Mouse (Mus musculus): ENCODE data around the gene Ggt6. TPM values are rescaled to one million over a fixed set of nuclear protein-coding genes. Genes with fewer than 3 reads are reported as not detected.

The Ggt6 gene
- polyA plus RNA-seq, 1 experiment from 2014 or later: not detected

DNA sequence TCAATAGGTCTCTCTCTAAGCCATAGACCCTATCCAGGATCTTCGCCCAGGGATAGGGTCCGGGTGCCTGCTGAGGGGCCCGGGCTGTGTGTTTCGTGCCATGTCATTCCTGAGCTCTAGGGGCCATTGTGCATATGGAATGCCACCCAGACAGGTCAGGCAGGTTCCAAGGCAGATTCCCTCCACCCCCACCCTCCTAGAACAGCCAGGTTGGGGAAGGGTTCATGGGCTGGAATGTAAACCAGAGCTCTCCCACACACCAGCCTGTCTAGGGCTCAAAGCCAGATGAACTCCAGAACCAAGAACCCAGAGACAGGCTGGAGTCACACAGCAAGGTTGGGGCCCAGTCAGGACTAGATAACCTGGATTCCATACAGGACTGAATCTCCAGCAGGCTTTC lies 38.2 kb downstream of the Ggt6 start:
- 95% methylated on average over 4 of the region's 4 CpGs for WGBS
- Histone ChIP-seq H3K4me2 (replicated peaks; ENCODE audit: low read depth, low read length) (no peak overlapping the region), H3K27ac (ENCODE audit: low read depth, low read length) (no peak overlapping the region), H3K4me1 (replicated peaks; ENCODE audit: control insufficient read depth, insufficient read depth, low read length) (peaks cover under 1% of the 10 kb centered on the region), H3K9me3 (ENCODE audit: control insufficient read depth, low read length) (no peaks in the 10 kb centered on the region), H3K27me3 (ENCODE audit: control insufficient read depth, insufficient read depth, low read length) (no peaks in the 10 kb centered on the region), H3K36me3 (ENCODE audit: control insufficient read depth, insufficient read depth, low read length) (no peaks in the 10 kb centered on the region), H3K4me3 (ENCODE audit: low read depth, low read length) (no peak overlapping the region), H3K9ac (ENCODE audit: low read depth, low read length) (no peak overlapping the region)
- DNase-seq (ENCODE audit: low spot score): no peak
- ATAC-seq (ENCODE audit: low FRiP score): no peak

DNA sequence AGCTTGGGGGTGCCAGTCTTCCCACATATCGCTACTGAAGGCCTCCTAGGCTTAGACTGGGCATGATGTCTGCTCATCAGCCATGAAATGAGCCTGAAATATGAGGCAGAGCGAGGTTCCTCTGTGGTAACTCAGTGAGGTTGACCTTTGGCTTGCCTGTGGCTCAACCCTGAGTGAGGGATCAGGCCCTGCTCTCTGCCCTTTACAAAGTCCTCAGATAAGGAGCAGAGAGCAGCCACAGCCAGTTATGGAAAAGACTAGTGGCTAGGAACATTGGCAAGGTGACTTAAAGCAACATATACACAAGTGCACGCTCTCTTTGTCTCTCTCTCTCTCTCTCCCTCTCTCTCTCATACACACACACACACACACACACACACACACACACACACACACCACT lies 39.6 kb downstream of the Ggt6 start:
- WGBS: 73% methylated on average over 3 of the region's 3 CpGs
- H3K27me3 ChIP-seq (ENCODE audit: control insufficient read depth, insufficient read depth, low read length): no peaks in the 10 kb centered on the region
- no peaks in the 10 kb centered on the region for H3K9me3 ChIP-seq (ENCODE audit: control insufficient read depth, low read length)
- ATAC-seq (ENCODE audit: low FRiP score) (no peak), DNase-seq (ENCODE audit: low spot score) (no peak)
- no peak overlapping the region for H3K4me2 ChIP-seq (replicated peaks; ENCODE audit: low read depth, low read length)
- H3K4me3 ChIP-seq (ENCODE audit: low read depth, low read length): no peak overlapping the region
- no peaks in the 10 kb centered on the region for H3K36me3 ChIP-seq (ENCODE audit: control insufficient read depth, insufficient read depth, low read length)
- no peaks in the 10 kb centered on the region; the same call in none of the 2 replicates for H3K4me1 ChIP-seq (replicated peaks; ENCODE audit: control insufficient read depth, insufficient read depth, low read length)
- H3K27ac ChIP-seq (ENCODE audit: low read depth, low read length): no peak overlapping the region
- H3K9ac ChIP-seq (ENCODE audit: low read depth, low read length): no peak overlapping the region

DNA sequence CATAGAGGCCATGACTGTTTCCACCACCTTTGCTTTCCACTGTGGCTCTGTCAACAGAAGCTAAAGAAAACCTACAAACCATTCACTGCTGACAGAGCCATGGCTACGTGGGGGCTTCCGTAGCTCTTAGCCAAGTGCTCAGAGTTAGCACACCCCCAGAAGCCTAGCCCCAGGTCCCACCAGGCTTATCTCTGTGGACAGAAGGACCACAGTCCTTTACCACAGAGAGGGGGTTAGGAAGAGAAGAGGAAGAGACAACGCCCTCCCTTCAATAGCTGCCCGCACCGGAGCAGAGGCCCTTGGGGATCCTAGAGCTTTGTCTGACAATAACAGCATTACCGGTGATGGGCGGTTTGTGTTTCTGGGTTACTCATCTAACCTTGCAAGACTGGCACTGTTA lies 40.1 kb downstream of the Ggt6 start:
- H3K4me1 ChIP-seq (replicated peaks; ENCODE audit: control insufficient read depth, insufficient read depth, low read length): no peaks in the 10 kb centered on the region; the same call in none of the 2 replicates
- WGBS: 72% methylated on average over 7 of the region's 7 CpGs
- H3K27ac ChIP-seq (ENCODE audit: low read depth, low read length): no peak overlapping the region

DNA sequence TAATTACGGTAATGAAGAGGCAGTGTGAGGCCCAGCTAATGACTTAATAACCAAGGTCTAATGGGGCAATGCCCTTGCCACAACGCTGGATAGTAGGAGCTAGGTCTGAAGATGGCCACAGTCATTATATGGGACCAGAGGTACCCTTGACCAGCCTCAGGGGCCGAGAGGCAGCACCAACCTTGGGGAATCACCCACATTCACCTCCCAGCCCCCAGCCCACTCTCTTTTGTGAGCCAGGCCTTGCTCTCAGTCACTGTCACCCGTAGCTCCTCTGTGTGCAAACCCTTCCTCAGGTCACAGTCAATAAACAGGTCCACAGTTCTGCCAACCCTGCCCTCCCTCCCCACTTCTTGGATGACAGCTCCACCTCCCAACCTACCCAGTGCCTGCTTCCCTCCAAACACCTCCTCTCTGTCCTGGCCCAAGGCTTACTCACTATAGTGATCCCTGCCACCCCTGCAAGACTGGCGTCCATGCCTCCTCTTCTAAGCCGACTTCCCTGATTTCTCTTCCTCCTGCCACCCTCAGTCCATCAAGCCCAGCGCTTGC lies 40.8 kb downstream of the Ggt6 start:
- H3K4me2 ChIP-seq (replicated peaks; ENCODE audit: low read depth, low read length): no peak overlapping the region
- H3K4me3 ChIP-seq (ENCODE audit: low read depth, low read length): no peak overlapping the region
- DNase-seq (ENCODE audit: low spot score) (no peak), ATAC-seq (ENCODE audit: low FRiP score) (no peak)
- H3K36me3 ChIP-seq (ENCODE audit: control insufficient read depth, insufficient read depth, low read length): no peaks in the 10 kb centered on the region
- H3K27me3 ChIP-seq (ENCODE audit: control insufficient read depth, insufficient read depth, low read length): no peaks in the 10 kb centered on the region
- no peaks in the 10 kb centered on the region for H3K9me3 ChIP-seq (ENCODE audit: control insufficient read depth, low read length)
- WGBS: 77% methylated on average over 7 of the region's 7 CpGs
- H3K9ac ChIP-seq (ENCODE audit: low read depth, low read length): no peak overlapping the region
- H3K4me1 ChIP-seq (replicated peaks; ENCODE audit: control insufficient read depth, insufficient read depth, low read length): no peaks in the 10 kb centered on the region; the same call in none of the 2 replicates
- no peak overlapping the region for H3K27ac ChIP-seq (ENCODE audit: low read depth, low read length)

More for the DNA sequence above, 40.1 kb downstream of the Ggt6 start:
- H3K36me3 ChIP-seq (ENCODE audit: control insufficient read depth, insufficient read depth, low read length): no peaks in the 10 kb centered on the region
- no peak for ATAC-seq (ENCODE audit: low FRiP score)
- no peaks in the 10 kb centered on the region for H3K9me3 ChIP-seq (ENCODE audit: control insufficient read depth, low read length)
- H3K27me3 ChIP-seq (ENCODE audit: control insufficient read depth, insufficient read depth, low read length): no peaks in the 10 kb centered on the region
- H3K4me2 ChIP-seq (replicated peaks; ENCODE audit: low read depth, low read length): no peak overlapping the region
- no peak for DNase-seq (ENCODE audit: low spot score)
- no peak overlapping the region for H3K9ac ChIP-seq (ENCODE audit: low read depth, low read length)
- no peak overlapping the region for H3K4me3 ChIP-seq (ENCODE audit: low read depth, low read length)

DNA sequence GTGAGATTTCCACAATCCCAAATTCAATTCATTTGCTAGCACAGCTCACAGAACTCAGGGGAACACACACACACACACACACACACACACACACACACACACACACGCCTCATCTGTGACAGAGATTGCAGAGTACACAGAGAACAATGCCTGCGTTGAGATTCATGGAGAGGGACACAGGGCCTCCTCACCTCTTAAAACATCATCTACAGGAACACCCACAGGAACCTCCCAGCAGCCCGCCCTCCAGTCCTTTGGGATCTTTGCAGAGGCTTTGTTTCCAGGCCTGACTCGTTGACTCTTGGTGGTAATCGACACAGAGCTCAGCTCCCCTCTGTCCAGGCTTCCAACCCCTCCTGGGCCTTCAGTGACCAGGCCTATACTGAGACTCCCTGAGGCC lies 41.9 kb downstream of the Ggt6 start:
- Histone ChIP-seq H3K27ac (ENCODE audit: low read depth, low read length) (peak overlapping the region; percentile 47; the same call in 1 of the 2 replicates), H3K9me3 (ENCODE audit: control insufficient read depth, low read length) (no peaks in the 10 kb centered on the region), H3K36me3 (ENCODE audit: control insufficient read depth, insufficient read depth, low read length) (no peaks in the 10 kb centered on the region), H3K9ac (ENCODE audit: low read depth, low read length) (no peak overlapping the region), H3K4me2 (replicated peaks; ENCODE audit: low read depth, low read length) (no peak overlapping the region), H3K27me3 (ENCODE audit: control insufficient read depth, insufficient read depth, low read length) (no peaks in the 10 kb centered on the region), H3K4me3 (ENCODE audit: low read depth, low read length) (no peak overlapping the region), H3K4me1 (replicated peaks; ENCODE audit: control insufficient read depth, insufficient read depth, low read length) (no peaks in the 10 kb centered on the region; the same call in none of the 2 replicates)
- DNase-seq (ENCODE audit: low spot score): no peak
- 47% methylated on average over 5 of the region's 5 CpGs for WGBS
- no peak for ATAC-seq (ENCODE audit: low FRiP score)

DNA sequence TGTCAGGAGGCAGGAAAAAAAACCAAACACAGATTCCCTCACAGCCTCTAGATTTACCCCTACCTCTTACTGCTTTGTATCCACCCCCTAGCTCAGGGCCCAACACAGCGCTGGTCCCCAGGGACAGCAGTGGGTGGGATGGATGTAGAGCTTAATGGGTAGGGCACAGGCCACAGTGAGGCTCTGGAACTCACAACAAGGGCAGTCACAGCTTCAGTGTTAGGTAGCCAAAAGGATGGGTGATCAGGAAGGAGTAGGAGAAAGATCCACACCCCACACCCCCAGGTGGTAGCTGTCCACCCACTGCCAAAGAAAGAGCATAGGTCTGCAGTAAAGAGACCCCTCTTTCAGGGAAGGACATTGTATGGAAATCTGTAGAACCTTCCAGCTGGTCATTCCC lies 42.3 kb downstream of the Ggt6 start:
- ATAC-seq (ENCODE audit: low FRiP score): no peak

DNA sequence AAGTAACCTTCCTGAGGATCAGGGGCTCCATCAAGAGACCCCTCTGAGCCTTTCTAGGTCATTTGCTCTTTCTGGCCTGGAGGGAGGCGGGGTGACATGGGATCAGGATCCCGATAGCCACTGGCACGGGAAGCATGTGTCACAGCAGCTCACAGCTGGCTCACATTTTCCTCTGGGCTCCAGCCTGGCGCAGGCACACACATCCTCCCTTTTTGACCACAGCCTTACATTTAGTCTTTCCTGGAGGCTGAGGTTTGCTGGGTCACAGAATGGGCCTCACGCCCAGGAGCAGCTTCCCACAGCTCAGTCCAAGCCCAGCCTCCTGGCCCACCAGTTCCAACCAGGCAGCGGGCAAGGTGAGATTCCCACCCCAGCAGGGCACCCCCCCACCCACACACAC lies 42.9 kb downstream of the Ggt6 start:
- no peaks in the 10 kb centered on the region; the same call in none of the 2 replicates for H3K4me1 ChIP-seq (replicated peaks; ENCODE audit: control insufficient read depth, insufficient read depth, low read length)
- ATAC-seq (ENCODE audit: low FRiP score) (no peak), DNase-seq (ENCODE audit: low spot score) (no peak)
- no peak overlapping the region for H3K9ac ChIP-seq (ENCODE audit: low read depth, low read length)
- H3K4me3 ChIP-seq (ENCODE audit: low read depth, low read length): no peak overlapping the region
- no peak overlapping the region for H3K4me2 ChIP-seq (replicated peaks; ENCODE audit: low read depth, low read length)
- no peaks in the 10 kb centered on the region for H3K9me3 ChIP-seq (ENCODE audit: control insufficient read depth, low read length)
- H3K36me3 ChIP-seq (ENCODE audit: control insufficient read depth, insufficient read depth, low read length): no peaks in the 10 kb centered on the region
- 78% methylated on average over 6 of the region's 6 CpGs for WGBS
- no peaks in the 10 kb centered on the region for H3K27me3 ChIP-seq (ENCODE audit: control insufficient read depth, insufficient read depth, low read length)
- no peak overlapping the region for H3K27ac ChIP-seq (ENCODE audit: low read depth, low read length)

More for the DNA sequence above, 42.3 kb downstream of the Ggt6 start:
- H3K4me1 ChIP-seq (replicated peaks; ENCODE audit: control insufficient read depth, insufficient read depth, low read length): no peaks in the 10 kb centered on the region; the same call in none of the 2 replicates
- no peaks in the 10 kb centered on the region for H3K27me3 ChIP-seq (ENCODE audit: control insufficient read depth, insufficient read depth, low read length)
- no peak overlapping the region for H3K9ac ChIP-seq (ENCODE audit: low read depth, low read length)
- H3K4me3 ChIP-seq (ENCODE audit: low read depth, low read length): no peak overlapping the region
- no peak overlapping the region for H3K4me2 ChIP-seq (replicated peaks; ENCODE audit: low read depth, low read length)
- no peak overlapping the region for H3K27ac ChIP-seq (ENCODE audit: low read depth, low read length)
- no peaks in the 10 kb centered on the region for H3K9me3 ChIP-seq (ENCODE audit: control insufficient read depth, low read length)
- WGBS: 84% methylated on average over 1 of the region's 1 CpGs
- no peak for DNase-seq (ENCODE audit: low spot score)
- no peaks in the 10 kb centered on the region for H3K36me3 ChIP-seq (ENCODE audit: control insufficient read depth, insufficient read depth, low read length)

DNA sequence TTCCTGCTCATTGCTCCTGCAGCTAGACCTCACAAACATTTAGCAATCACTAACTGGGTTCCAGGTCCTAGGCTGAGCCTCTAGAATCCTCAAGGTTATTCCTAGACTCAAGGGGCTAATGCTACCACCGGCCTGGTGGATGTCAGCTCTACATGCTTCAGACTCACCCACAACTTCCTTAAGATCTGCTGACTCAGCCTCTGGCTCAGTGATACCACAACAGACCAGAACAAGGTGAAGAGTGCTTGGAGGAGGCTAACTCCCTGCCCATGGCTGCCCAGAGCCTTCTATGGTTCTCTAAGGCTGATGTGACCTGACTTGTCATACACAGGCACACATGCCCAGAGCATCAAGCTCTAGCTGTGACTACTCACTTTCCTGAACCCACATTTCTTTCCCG lies 44.2 kb downstream of the Ggt6 start:
- Histone ChIP-seq H3K4me2 (replicated peaks; ENCODE audit: low read depth, low read length) (no peak overlapping the region), H3K9me3 (ENCODE audit: control insufficient read depth, low read length) (no peaks in the 10 kb centered on the region), H3K4me3 (ENCODE audit: low read depth, low read length) (no peak overlapping the region), H3K9ac (ENCODE audit: low read depth, low read length) (no peak overlapping the region), H3K27ac (ENCODE audit: low read depth, low read length) (no peak overlapping the region), H3K36me3 (ENCODE audit: control insufficient read depth, insufficient read depth, low read length) (no peaks in the 10 kb centered on the region), H3K27me3 (ENCODE audit: control insufficient read depth, insufficient read depth, low read length) (no peaks in the 10 kb centered on the region), H3K4me1 (replicated peaks; ENCODE audit: control insufficient read depth, insufficient read depth, low read length) (no peaks in the 10 kb centered on the region; the same call in none of the 2 replicates)
- DNase-seq (ENCODE audit: low spot score): no peak
- 80% methylated on average over 2 of the region's 2 CpGs for WGBS
- ATAC-seq (ENCODE audit: low FRiP score): no peak

DNA sequence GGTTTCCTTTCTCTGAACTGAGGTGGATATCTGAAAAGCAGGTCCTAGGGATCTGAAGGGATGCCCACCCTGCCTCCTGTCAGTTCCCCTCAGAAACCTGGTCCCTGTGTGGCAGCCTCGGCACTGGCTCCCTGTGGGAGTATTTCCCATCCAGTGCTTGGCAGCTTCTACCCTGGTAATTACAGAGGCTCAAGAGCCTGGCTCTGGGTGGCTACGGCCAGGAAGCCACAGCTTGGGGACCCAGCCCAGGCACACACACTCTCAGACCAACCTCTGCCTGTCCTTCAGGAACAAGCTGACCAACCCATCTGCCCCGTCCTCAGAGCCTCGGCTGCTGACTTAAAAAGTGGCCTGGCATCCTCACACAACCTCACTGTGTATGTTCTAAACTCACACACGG lies 46.0 kb downstream of the Ggt6 start:
- 0 out of 2 replicates have a peak, but pooled peaks cover 3% of the 10 kb centered on the region for H3K27me3 ChIP-seq (ENCODE audit: control insufficient read depth, insufficient read depth, low read length)
- no peaks in the 10 kb centered on the region for H3K9me3 ChIP-seq (ENCODE audit: control insufficient read depth, low read length)
- H3K4me3 ChIP-seq (ENCODE audit: low read depth, low read length): no peak overlapping the region
- no peak overlapping the region for H3K4me2 ChIP-seq (replicated peaks; ENCODE audit: low read depth, low read length)
- no peak for ATAC-seq (ENCODE audit: low FRiP score)
- no peak for DNase-seq (ENCODE audit: low spot score)
- H3K36me3 ChIP-seq (ENCODE audit: control insufficient read depth, insufficient read depth, low read length): no peaks in the 10 kb centered on the region
- 85% methylated on average over 5 of the region's 5 CpGs for WGBS
- no peak overlapping the region for H3K27ac ChIP-seq (ENCODE audit: low read depth, low read length)
- no peak overlapping the region for H3K9ac ChIP-seq (ENCODE audit: low read depth, low read length)
- no peaks in the 10 kb centered on the region; the same call in 1 of the 2 replicates for H3K4me1 ChIP-seq (replicated peaks; ENCODE audit: control insufficient read depth, insufficient read depth, low read length)

Measured in hindbrain, embryonic 11.5 days (tissue).